Mouse (Mus musculus): Measurements from ENCODE around the gene Kcnj11.
A peak's percentile ranks its signal among the peaks of the same experiment; 100 is the strongest.

Kcnj11 gene

GRCm38 (mm10) chr7:46100563-46100962 lies at the start of gene Kcnj11:
Gene Kcnj11 (minus strand): TSS chr7:46100764.
- peak; percentile 45 to 60 for DNase-seq

GRCm38 (mm10) chr7:46147417-46147816 lies 46.9 kb upstream of the Kcnj11 start:
- DNase-seq: no peak

- DNase-seq: no peak
Observed at GRCm38 (mm10) chr7:46146675-46147308, 46.2 kb upstream of the Kcnj11 start.

- no peak for DNase-seq
Observed at GRCm38 (mm10) chr7:46144061-46144460, 43.5 kb upstream of the Kcnj11 start.

GRCm38 (mm10) chr7:46138329-46138930 lies 37.9 kb upstream of the Kcnj11 start:
- DNase-seq: no peak

GRCm38 (mm10) chr7:46133858-46134257 lies 33.3 kb upstream of the Kcnj11 start:
- DNase-seq: no peak

- no peak for DNase-seq
Observed at GRCm38 (mm10) chr7:46132229-46132628, 31.7 kb upstream of the Kcnj11 start.

GRCm38 (mm10) chr7:46131806-46132205 lies 31.2 kb upstream of the Kcnj11 start:
- no peak for DNase-seq

- peak; percentile 8 to 21 for DNase-seq
Observed at GRCm38 (mm10) chr7:46131266-46131665, 30.7 kb upstream of the Kcnj11 start.

GRCm38 (mm10) chr7:46130723-46131122 lies 30.2 kb upstream of the Kcnj11 start:
- DNase-seq: peak in 1 of 2 experiments; percentile 18

- no peak for DNase-seq
Observed at GRCm38 (mm10) chr7:46129463-46130179, 29.1 kb upstream of the Kcnj11 start.

GRCm38 (mm10) chr7:46128196-46128595 lies 27.6 kb upstream of the Kcnj11 start:
- no peak for DNase-seq

- no peak for DNase-seq
Observed at GRCm38 (mm10) chr7:46125340-46125739, 24.8 kb upstream of the Kcnj11 start.

- no peak for DNase-seq
Observed at GRCm38 (mm10) chr7:46124460-46124859, 23.9 kb upstream of the Kcnj11 start.

- peak; percentile 19 to 36 for DNase-seq
Observed at GRCm38 (mm10) chr7:46122964-46123363, 22.4 kb upstream of the Kcnj11 start.

- DNase-seq: no peak
Observed at GRCm38 (mm10) chr7:46117035-46117434, 16.5 kb upstream of the Kcnj11 start.

GRCm38 (mm10) chr7:46116118-46116581 lies 15.6 kb upstream of the Kcnj11 start:
- DNase-seq: peak in 1 of 2 experiments; percentile 5

- no peak for DNase-seq
Observed at GRCm38 (mm10) chr7:46113435-46113834, 12.9 kb upstream of the Kcnj11 start.

GRCm38 (mm10) chr7:46111938-46112337 lies 11.4 kb upstream of the Kcnj11 start:
- DNase-seq: no peak

GRCm38 (mm10) chr7:46111212-46111817 lies 10.8 kb upstream of the Kcnj11 start:
- DNase-seq: no peak

- DNase-seq: no peak
Observed at GRCm38 (mm10) chr7:46110079-46110478, 9.5 kb upstream of the Kcnj11 start.

- no peak for DNase-seq
Observed at GRCm38 (mm10) chr7:46105484-46105883, 4.9 kb upstream of the Kcnj11 start.

GRCm38 (mm10) chr7:46104256-46104915 lies 3.8 kb upstream of the Kcnj11 start:
- DNase-seq: no peak
